Mouse (Mus musculus): ENCODE data around the gene Zfp28.

GRCm38 (mm10) chr7:6419894-6420293, 36.8 kb downstream of the Zfp28 start:
- TF ChIP-seq CTCF (IDR thresholded peaks at IDR 0.05; ENCODE audit: low read depth): no peak
- no peak for TF ChIP-seq EP300 (IDR thresholded peaks at IDR 0.05; ENCODE audit: low read depth)
